Mouse (Mus musculus): Measurements from ENCODE around the gene Fam173b. TPM values are rescaled to one million over a fixed set of nuclear protein-coding genes. Genes with fewer than 3 reads are reported as not detected.

The Fam173b gene
- total and polyA plus RNA-seq, 3 experiments = 24.5 to 33.8 (median 32.1) TPM

DNA sequence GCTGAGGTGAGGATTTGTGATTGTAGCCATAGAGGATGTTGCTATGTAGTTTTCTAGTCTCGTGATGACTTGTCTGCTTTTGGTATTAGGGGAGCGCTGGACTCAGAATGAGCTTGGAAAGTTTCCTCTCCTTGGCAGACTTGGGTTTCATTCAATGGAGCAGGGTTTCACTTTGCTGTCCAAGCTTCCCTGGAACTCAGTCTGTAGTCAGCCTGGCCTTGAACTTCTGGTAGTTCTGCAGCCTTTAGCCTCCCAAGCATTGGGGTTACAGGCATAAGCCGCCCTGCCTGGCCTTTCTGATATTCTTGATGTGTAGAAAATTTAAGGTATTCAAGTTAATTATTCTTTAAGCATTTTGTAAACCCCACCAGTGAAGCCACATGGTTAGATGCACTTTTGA, 27.9 kb downstream of the Fam173b start:
- H3K9ac ChIP-seq (ENCODE audit: insufficient read depth, low read depth) = no peak overlapping the region
- peaks cover 3 to 4% of the 10 kb centered on the region in 2 experiments; a peak in 2 of 4 replicates for H3K4me1 ChIP-seq (ENCODE audit: control insufficient read depth in 1 of 2, insufficient read depth in 2 of 2)
- H3K27me3 ChIP-seq (replicated peaks) = no peaks in the 10 kb centered on the region
- TF ChIP-seq ZKSCAN1 (IDR thresholded peaks at IDR 0.05; ENCODE audit: borderline replicate concordance, low read depth, low read length) = no peak
- no peak for TF ChIP-seq MAX (IDR thresholded peaks at IDR 0.05; ENCODE audit: low read length)
- TF ChIP-seq ZNF384 (IDR thresholded peaks at IDR 0.05; ENCODE audit: low read depth, low read length) = no peak
- no peak for TF ChIP-seq POLR2A (IDR thresholded peaks at IDR 0.05; ENCODE audit: low read depth, low read length)
- TF ChIP-seq MEF2A (IDR thresholded peaks at IDR 0.05; ENCODE audit: borderline replicate concordance, low read depth, low read length) = no peak
- TF ChIP-seq ZMIZ1 (IDR thresholded peaks at IDR 0.05; ENCODE audit: low read depth, low read length) = no peak
- TF ChIP-seq JUN (IDR thresholded peaks at IDR 0.05; ENCODE audit: insufficient read depth, low read depth, low read length) = no peak
- no peak for TF ChIP-seq E2F4 (IDR thresholded peaks at IDR 0.05; ENCODE audit: insufficient replicate concordance, low read depth, low read length)
- H3K79me2 ChIP-seq (replicated peaks; ENCODE audit: control insufficient read depth, extremely low read depth, insufficient read depth, poor library complexity, severe bottlenecking) = no peaks in the 10 kb centered on the region
- H3K4me3 ChIP-seq (replicated peaks in 1 of 3; ENCODE audit: low read depth in 2 of 3, low read length in 2 of 3, poor library complexity in 1 of 3) = no peak overlapping the region
- no peak overlapping the region for H3K4me2 ChIP-seq (ENCODE audit: insufficient read depth, low read depth, poor library complexity, severe bottlenecking)
- H3K9me3 ChIP-seq (replicated peaks; ENCODE audit: low read length) = no peaks in the 10 kb centered on the region
- DNase-seq (ENCODE audit: extremely low read depth) = no peak
- no peak overlapping the region for H3K27ac ChIP-seq (ENCODE audit: insufficient read depth, low read depth)
- H3K36me3 ChIP-seq (replicated peaks in 1 of 2; ENCODE audit: control insufficient read depth in 1 of 2, insufficient read depth in 1 of 2, low read length in 1 of 2) = peaks cover 0 to 3% of the 10 kb centered on the region in 2 experiments
- dilution Hi-C loops (cut with MboI; ENCODE audit: extremely low pct_ligation_motif_present, extremely low pct_unique_long_range_greater_than_20kb, low sequenced_read_pairs) = no loop called here
- in situ Hi-C loops (cut with MboI; ENCODE audit: low pct_ligation_motif_present, low pct_unique_long_range_greater_than_20kb, low sequenced_read_pairs) = no loop called here

DNA sequence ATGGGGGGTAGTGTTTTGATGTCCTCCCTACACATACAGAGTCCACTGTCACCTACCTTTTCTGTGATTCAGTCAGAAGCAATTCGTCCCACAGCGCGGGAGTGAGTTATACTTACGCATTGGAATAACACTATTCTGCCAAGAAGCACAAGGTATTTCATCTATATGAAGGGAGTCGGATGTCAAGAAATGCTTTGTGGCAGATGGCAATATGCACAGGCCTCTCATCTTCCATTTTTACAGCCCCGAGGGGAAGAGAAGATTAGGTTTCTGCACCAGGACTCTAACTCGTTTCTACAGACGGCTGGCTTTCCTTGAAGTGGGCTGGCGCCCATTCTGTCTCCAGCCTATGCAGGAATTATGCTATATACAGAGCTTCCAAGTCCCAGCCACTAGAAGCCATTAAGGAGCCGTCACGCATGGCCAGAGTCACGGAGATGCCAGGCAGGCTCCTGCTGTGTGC, 29.8 kb downstream of the Fam173b start:
- TF ChIP-seq NRF1 (IDR thresholded peaks at IDR 0.05; ENCODE audit: low read depth, low read length) (no peak), ZKSCAN1 (IDR thresholded peaks at IDR 0.05; ENCODE audit: borderline replicate concordance, low read depth, low read length) (no peak), E2F4 (IDR thresholded peaks at IDR 0.05; ENCODE audit: insufficient replicate concordance, low read depth, low read length) (no peak), RAD21 (IDR thresholded peaks at IDR 0.05; ENCODE audit: low read depth, low read length) (no peak), MAZ (IDR thresholded peaks at IDR 0.05; ENCODE audit: low read depth, low read length) (no peak), UBTF (IDR thresholded peaks at IDR 0.05; ENCODE audit: low read depth, low read length) (no peak), TCF12 (IDR thresholded peaks at IDR 0.05; ENCODE audit: low read depth, low read length) (no peak), NELFE (IDR thresholded peaks at IDR 0.05; ENCODE audit: low read depth, low read length) (no peak), SMC3 (IDR thresholded peaks at IDR 0.05; ENCODE audit: low read depth, low read length) (no peak), ELF1 (IDR thresholded peaks at IDR 0.05; ENCODE audit: low read depth, low read length) (no peak), JUN (IDR thresholded peaks at IDR 0.05; ENCODE audit: insufficient read depth, low read depth, low read length) (no peak), ETS1 (conservative IDR thresholded peaks at IDR 0.05; ENCODE audit: low read depth, low read length) (no peak), IRF4 (IDR thresholded peaks at IDR 0.05; ENCODE audit: low read depth, low read length) (no peak), TBP (conservative IDR thresholded peaks at IDR 0.05; ENCODE audit: low read depth, low read length) (no peak), RCOR1 (conservative IDR thresholded peaks at IDR 0.05; ENCODE audit: low read depth, low read length) (no peak)
- Histone ChIP-seq H3K4me1 (ENCODE audit: control insufficient read depth in 1 of 2, insufficient read depth in 2 of 2) (peaks cover 3 to 4% of the 10 kb centered on the region in 2 experiments; a peak in 2 of 4 replicates), H3K27ac (ENCODE audit: insufficient read depth, low read depth) (no peak overlapping the region), H3K4me2 (ENCODE audit: insufficient read depth, low read depth, poor library complexity, severe bottlenecking) (no peak overlapping the region), H3K4me3 (replicated peaks in 1 of 3; ENCODE audit: low read depth in 2 of 3, low read length in 2 of 3, poor library complexity in 1 of 3) (no peak overlapping the region), H3K36me3 (replicated peaks in 1 of 2; ENCODE audit: control insufficient read depth in 1 of 2, insufficient read depth in 1 of 2, low read length in 1 of 2) (no peaks in the 10 kb centered on the region), H3K9ac (ENCODE audit: insufficient read depth, low read depth) (no peak overlapping the region), H3K79me2 (replicated peaks; ENCODE audit: control insufficient read depth, extremely low read depth, insufficient read depth, poor library complexity, severe bottlenecking) (no peaks in the 10 kb centered on the region), H3K27me3 (replicated peaks) (no peaks in the 10 kb centered on the region), H3K9me3 (replicated peaks; ENCODE audit: low read length) (no peaks in the 10 kb centered on the region)
- no peak for DNase-seq (ENCODE audit: extremely low read depth)
- in situ Hi-C loops (cut with MboI; ENCODE audit: low pct_ligation_motif_present, low pct_unique_long_range_greater_than_20kb, low sequenced_read_pairs) = no loop called here
- dilution Hi-C loops (cut with MboI; ENCODE audit: extremely low pct_ligation_motif_present, extremely low pct_unique_long_range_greater_than_20kb, low sequenced_read_pairs) = no loop called here

Measured in CH12.LX (cell line).